Mouse (Mus musculus) WW6 (cell line): ENCODE data around the gene Vmn1r152.
"Not testable (repeated sequence)": the region's sequence is repeated elsewhere in the genome, so short reads cannot be mapped to it uniquely, and the experiment has no call there.

Experiments
- DNase-seq: peaks from one replicate; pipeline ENCODE4 v3.0.0-alpha.2; 2013; ENCODE audit warnings: low read depth, low spot score

Gene Vmn1r152

DNA sequence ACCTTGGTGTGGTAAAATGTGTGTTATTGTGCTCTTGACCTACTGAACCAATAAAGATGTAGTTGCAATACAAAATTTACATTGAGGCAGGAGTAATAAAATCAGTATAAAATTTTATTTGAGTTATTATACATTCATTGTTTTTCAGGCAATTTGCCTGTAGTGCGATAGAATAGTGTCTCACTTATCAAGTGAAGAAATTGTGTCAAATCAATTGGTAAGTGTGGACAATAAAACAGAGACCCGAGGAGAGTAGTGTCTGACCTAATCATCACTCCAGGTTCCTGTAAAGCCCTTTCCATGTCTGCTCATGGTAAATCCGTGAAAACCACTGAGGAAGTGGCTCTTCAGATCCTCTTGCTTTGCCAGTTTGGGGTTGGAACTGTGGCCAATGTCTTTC is at the start of gene Vmn1r152:
Gene Vmn1r152, plus strand, starts transcription at position 301 of the 400 bp plus-strand sequence.
- not testable (repeated sequence) for DNase-seq

DNA sequence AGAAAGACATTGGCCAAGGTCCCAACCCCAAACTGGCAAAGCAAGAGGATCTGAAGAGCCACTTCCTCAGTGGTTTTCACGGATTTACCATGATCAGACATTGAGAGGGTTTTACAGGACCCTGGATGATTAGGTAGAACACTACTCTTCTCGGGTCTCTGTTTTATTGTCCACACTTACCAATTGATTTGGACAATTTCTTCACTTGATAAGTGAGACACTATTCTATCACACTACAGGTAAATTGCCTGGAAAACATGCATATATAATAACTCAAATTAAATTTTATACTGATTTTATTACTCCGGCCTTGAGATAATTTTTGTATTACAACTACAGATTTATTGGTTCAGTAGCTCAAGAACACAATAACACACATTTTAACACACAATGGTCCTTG is 23.2 kb upstream of the Vmn1r152 start, which contains the start of gene Vmn1r151:
Gene Vmn1r151, minus strand, starts transcription at position 101 of the 400 bp plus-strand sequence.
- DNase-seq: not testable (repeated sequence)

DNA sequence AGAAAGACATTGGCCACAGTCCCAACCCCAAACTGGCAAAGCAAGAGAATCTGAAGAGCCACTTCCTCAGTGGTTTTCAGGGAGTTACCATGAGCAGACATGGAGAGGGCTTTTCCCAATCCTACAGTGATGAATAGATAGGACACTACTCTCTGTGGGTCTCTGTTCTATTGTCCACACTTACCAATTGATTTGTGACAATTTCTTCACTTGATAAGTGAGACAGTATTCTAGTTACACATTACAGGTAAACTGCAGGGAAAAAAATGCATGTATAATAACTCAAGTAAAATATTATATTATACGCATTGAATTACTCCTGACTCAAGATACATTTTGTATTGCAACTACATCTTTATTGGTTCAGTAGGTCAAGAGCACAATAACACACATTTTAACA is 12.0 kb downstream of the Vmn1r152 start, which contains the start of gene Gm8677:
Gene Gm8677, minus strand, starts transcription at position 101 of the 400 bp plus-strand sequence.
- DNase-seq: not testable (repeated sequence)

DNA sequence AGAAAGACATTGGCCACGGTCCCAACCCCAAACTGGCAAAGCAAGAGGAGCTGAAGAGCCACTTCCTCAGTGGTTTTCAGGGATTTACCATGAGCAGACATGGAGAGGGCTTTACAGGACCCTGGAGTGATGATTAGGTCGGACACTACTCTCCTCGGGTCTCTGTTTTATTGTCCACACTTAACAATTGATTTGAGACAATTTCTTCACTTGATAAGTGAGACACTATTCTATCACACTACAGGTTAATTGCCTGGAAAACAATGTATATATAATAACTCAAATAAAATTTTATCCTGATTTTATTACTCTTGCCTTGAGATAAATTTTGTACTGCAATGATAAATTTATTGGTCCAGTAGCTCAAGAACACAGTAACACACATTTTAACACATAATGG is 42.5 kb downstream of the Vmn1r152 start, which contains the start of gene Gm4201:
Gene Gm4201, minus strand, starts transcription at position 101 of the 400 bp plus-strand sequence.
- not testable (repeated sequence) for DNase-seq
